Mouse (Mus musculus) heart, adult 9 months (tissue): ENCODE results near the gene Ccl20.

Experiments used
- DNase-seq, 2 experiments: peaks; one replicate each; pipeline ENCODE4 v3.0.0; 2022; ENCODE audit warnings: low spot score in 2 of 2

The Ccl20 gene

GRCm38 (mm10) chr1:83138721-83139120, 22.2 kb downstream of the Ccl20 start:
- no peak for DNase-seq

GRCm38 (mm10) chr1:83141510-83141909, 24.9 kb downstream of the Ccl20 start:
- DNase-seq = no peak

- no peak for DNase-seq
Measured at GRCm38 (mm10) chr1:83142055-83142454, 25.5 kb downstream of the Ccl20 start.

GRCm38 (mm10) chr1:83146547-83146946, 30.0 kb downstream of the Ccl20 start:
- no peak for DNase-seq

- DNase-seq = no peak
Measured at GRCm38 (mm10) chr1:83150227-83150626, 33.7 kb downstream of the Ccl20 start.

- DNase-seq = no peak
Measured at GRCm38 (mm10) chr1:83152961-83153360, 36.4 kb downstream of the Ccl20 start.

- DNase-seq = no peak
Measured at GRCm38 (mm10) chr1:83156876-83157275, 40.3 kb downstream of the Ccl20 start.

GRCm38 (mm10) chr1:83159603-83160002, 43.0 kb downstream of the Ccl20 start, which contains the start of gene Daw1:
TSS of gene Daw1 (plus strand) at chr1:83159752.
- peak; percentile 3 to 13 for DNase-seq

GRCm38 (mm10) chr1:83161658-83162057, 45.1 kb downstream of the Ccl20 start:
- DNase-seq = no peak

- no peak for DNase-seq
Measured at GRCm38 (mm10) chr1:83164027-83164426, 47.5 kb downstream of the Ccl20 start.
